Mouse (Mus musculus) neural tube, embryonic 13.5 days (tissue): ENCODE results near the gene Cttnbp2nl. TPM values are rescaled to one million over a fixed set of nuclear protein-coding genes. Genes with fewer than 3 reads are reported as not detected.
A peak's percentile ranks its signal among the peaks of the same experiment; 100 is the strongest.

Experiments
- ATAC-seq: fragments of 200-750 bp; cut with Nextera tagmentation; 2 replicates; pipeline ENCODE4 v1.8.0; 2017; ENCODE audit warnings: low read depth, mild to moderate bottlenecking, moderate TSS enrichment, moderate library complexity
- H3K27ac ChIP-seq: fragments of 300-500 bp; sonication (generic); replicated peaks from 2 replicates; pipeline ENCODE4 v1.5.1; 2015; ENCODE audit warnings: moderate library complexity, mild to moderate bottlenecking, inconsistent platforms
- H3K27me3 ChIP-seq: fragments of 300-500 bp; sonication (generic); 2 replicates; pipeline ENCODE4 v1.6.1; 2015; ENCODE audit warnings: mild to moderate bottlenecking, inconsistent platforms
- H3K36me3 ChIP-seq: fragments of 300-500 bp; sonication (generic); 2 replicates; pipeline ENCODE4 v1.6.1; 2015; ENCODE audit warnings: mild to moderate bottlenecking, inconsistent platforms
- H3K4me1 ChIP-seq: fragments of 300-500 bp; sonication (generic); replicated peaks from 2 replicates; pipeline ENCODE4 v1.6.1; 2015; ENCODE audit warnings: inconsistent platforms
- H3K4me2 ChIP-seq: fragments of 300-500 bp; sonication (generic); 2 replicates; pipeline ENCODE4 v1.6.1; 2015; ENCODE audit warnings: inconsistent platforms, mild to moderate bottlenecking, moderate library complexity
- H3K4me3 ChIP-seq: fragments of 300-500 bp; sonication (generic); 2 replicates; pipeline ENCODE4 v1.5.1; 2015; ENCODE audit warnings: mild to moderate bottlenecking, inconsistent platforms
- H3K9ac ChIP-seq: fragments of 300-500 bp; sonication (generic); 2 replicates; pipeline ENCODE4 v1.6.1; 2015; ENCODE audit warnings: moderate library complexity, mild to moderate bottlenecking, inconsistent platforms
- H3K9me3 ChIP-seq: fragments of 300-500 bp; sonication (generic); 2 replicates; pipeline ENCODE4 v1.6.1; 2016; ENCODE audit warnings: inconsistent platforms
- WGBS: fragments of 180-500 bp; shearing (Covaris S2); methylation state at CpG from one replicate; pipeline ENCODE4 v1.1.7; 2015; 5-methylcytosine and 5-hydroxymethylcytosine counted together
- polyA plus RNA-seq: library from polyadenylated mRNA; unstranded; fragments of >200 nt; fragmentation: Nextera tagmentation; extraction: Ambion mirVana; gene quantifications from 2 replicates; pipeline ENCODE4 v1.2.1, GENCODE M21; 2015

Cttnbp2nl gene
- polyA plus RNA-seq, 1 experiment from 2014 or later = 52.8 TPM

DNA sequence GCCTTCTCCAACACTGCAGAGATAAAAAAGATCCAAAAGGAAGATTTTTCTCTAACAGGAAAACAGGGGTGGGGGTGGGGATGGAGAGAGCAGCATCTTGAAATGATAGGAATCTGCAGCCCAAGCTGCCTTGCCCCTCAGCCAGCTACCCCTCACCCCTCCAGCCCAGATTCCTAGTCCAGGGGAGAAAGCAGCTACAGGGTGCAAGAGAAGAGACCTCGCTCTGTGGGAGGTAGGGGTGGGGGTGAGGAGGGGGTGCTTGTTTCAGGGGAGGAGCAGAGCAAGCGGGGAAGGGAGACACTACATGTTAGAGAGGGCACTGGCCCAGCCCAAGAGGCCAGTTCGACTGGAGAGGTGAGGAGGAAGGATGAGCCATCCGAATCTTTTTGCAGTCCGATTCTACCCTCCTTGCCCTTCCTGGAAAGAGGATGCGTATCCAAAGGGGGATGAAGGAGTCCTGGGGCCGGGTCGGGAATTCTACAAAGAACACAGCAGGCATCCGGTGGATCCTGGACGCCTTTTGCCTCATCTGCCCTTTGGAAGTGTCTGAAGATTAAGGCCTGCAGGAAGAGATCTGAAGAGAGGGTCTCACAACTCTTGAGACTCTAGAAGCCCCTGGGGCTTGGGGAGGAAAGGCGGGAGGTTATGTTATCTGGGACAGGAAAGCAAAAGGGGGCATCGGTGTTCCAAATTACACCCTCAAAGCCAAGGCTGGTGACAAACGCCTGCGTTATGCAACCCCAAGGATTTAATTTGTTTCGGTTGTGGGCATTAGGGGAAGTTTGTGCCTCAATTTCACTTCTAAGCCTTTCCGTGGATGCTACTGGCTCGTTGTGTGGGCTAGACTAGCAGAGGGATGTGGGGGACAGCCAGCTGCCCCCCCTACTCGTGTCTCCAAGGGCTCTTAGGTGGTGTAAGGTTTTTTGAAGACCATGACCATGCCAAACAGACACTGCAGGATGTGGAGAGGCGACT lies 92.6 kb downstream of the Cttnbp2nl start:
- peaks cover 78% of the 10 kb centered on the region for H3K27me3 ChIP-seq
- ATAC-seq = no peak
- no peaks in the 10 kb centered on the region for H3K9me3 ChIP-seq
- no peak overlapping the region for H3K27ac ChIP-seq
- peak overlapping the region; percentile 65; the same call in 1 of the 2 replicates for H3K4me2 ChIP-seq
- peak overlapping the region; percentile 57 for H3K4me3 ChIP-seq
- H3K4me1 ChIP-seq = peaks cover 27% of the 10 kb centered on the region
- WGBS = 14% methylated on average over 19 of the region's 19 CpGs
- no peak overlapping the region for H3K9ac ChIP-seq
- H3K36me3 ChIP-seq = peaks cover 2% of the 10 kb centered on the region; the same call in 1 of the 2 replicates

- Histone ChIP-seq H3K9ac (no peak overlapping the region), H3K9me3 (no peaks in the 10 kb centered on the region), H3K4me1 (peaks cover 5% of the 10 kb centered on the region), H3K27me3 (peaks cover 37% of the 10 kb centered on the region), H3K27ac (no peak overlapping the region), H3K4me2 (no peak overlapping the region), H3K36me3 (peaks cover 37% of the 10 kb centered on the region), H3K4me3 (no peak overlapping the region)
- WGBS = 89% methylated on average over 6 of the region's 6 CpGs
- ATAC-seq = no peak
These were observed 96.8 kb downstream of the Cttnbp2nl start for GRCm38 (mm10) chr3:104956131-104956581.

GRCm38 (mm10) chr3:104954551-104954950 lies 98.4 kb downstream of the Cttnbp2nl start:
- Histone ChIP-seq H3K4me1 (no peaks in the 10 kb centered on the region), H3K4me3 (no peak overlapping the region), H3K9ac (no peak overlapping the region), H3K27me3 (peaks cover 21% of the 10 kb centered on the region), H3K36me3 (peaks cover 49% of the 10 kb centered on the region), H3K27ac (no peak overlapping the region), H3K4me2 (no peak overlapping the region), H3K9me3 (no peaks in the 10 kb centered on the region)
- WGBS = 95% methylated on average over 15 of the region's 15 CpGs
- ATAC-seq = no peak

DNA sequence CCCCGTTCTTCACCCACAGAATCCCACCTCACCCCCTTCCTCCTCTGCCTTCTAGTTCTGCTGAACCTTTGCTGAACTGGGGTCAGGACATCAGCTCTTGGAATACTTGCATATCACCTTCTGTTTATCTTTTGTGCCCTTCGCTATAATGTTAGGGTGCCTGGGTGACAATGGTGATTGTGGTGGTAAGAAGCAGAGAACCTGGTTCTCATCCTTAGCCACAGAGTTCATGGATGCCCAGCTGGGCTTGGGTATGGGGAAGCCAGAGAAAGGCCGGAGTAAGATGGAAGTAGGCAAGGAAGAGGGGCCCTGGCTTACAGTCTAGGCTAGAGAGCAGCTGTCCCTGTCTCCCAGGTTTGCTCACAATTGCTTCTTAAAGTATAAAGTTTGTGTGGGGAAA lies 98.8 kb downstream of the Cttnbp2nl start:
- H3K9ac ChIP-seq = no peak overlapping the region
- 91% methylated on average over 3 of the region's 3 CpGs for WGBS
- H3K4me2 ChIP-seq = no peak overlapping the region
- no peak overlapping the region for H3K27ac ChIP-seq
- peaks cover 49% of the 10 kb centered on the region for H3K36me3 ChIP-seq
- no peak for ATAC-seq
- peaks cover 17% of the 10 kb centered on the region for H3K27me3 ChIP-seq
- no peaks in the 10 kb centered on the region for H3K9me3 ChIP-seq
- H3K4me3 ChIP-seq = no peak overlapping the region
- no peaks in the 10 kb centered on the region for H3K4me1 ChIP-seq

GRCm38 (mm10) chr3:104952891-104953670 lies 99.9 kb downstream of the Cttnbp2nl start:
- ATAC-seq = no peak
- peaks cover 6% of the 10 kb centered on the region for H3K27me3 ChIP-seq
- H3K9me3 ChIP-seq = no peaks in the 10 kb centered on the region
- no peak overlapping the region for H3K9ac ChIP-seq
- H3K4me2 ChIP-seq = no peak overlapping the region
- WGBS = 93% methylated on average over 22 of the region's 23 CpGs
- peaks cover 49% of the 10 kb centered on the region for H3K36me3 ChIP-seq
- no peak overlapping the region for H3K4me3 ChIP-seq
- no peak overlapping the region for H3K27ac ChIP-seq
- H3K4me1 ChIP-seq = no peaks in the 10 kb centered on the region

Other genes starting within 250 kb of the Cttnbp2nl start
- 13.4 and 13.8 TPM in 2 replicates for gene Mov10, start 234.6 kb downstream of the Cttnbp2nl start, polyA plus RNA-seq
- gene St7l, start 189.1 kb downstream of the Cttnbp2nl start, polyA plus RNA-seq = 40.4 and 47.0 TPM in 2 replicates
- 181 and 198 TPM in 2 replicates for gene Capza1, start 188.6 kb downstream of the Cttnbp2nl start, polyA plus RNA-seq
- 0.47 and 0.80 TPM in 2 replicates for gene Wnt2b, start 91.2 kb downstream of the Cttnbp2nl start, polyA plus RNA-seq
- gene 4930564D02Rik, start 13.7 kb upstream of the Cttnbp2nl start, polyA plus RNA-seq = not detected in 2 replicates